Mouse (Mus musculus) spleen, adult 2 months (tissue): ENCODE data around the gene Rtn4r. TPM values are rescaled to one million over a fixed set of nuclear protein-coding genes. Genes with fewer than 3 reads are reported as not detected.

Experiments used
- DNase-seq, 2 experiments: peaks; one replicate each; pipeline versions ENCODE4 v3.0.0 to v3.0.0-alpha.2; 2012 to 2021; ENCODE audit warnings: low spot score in 2 of 2, low read depth in 1 of 2
- H3K27ac ChIP-seq: fragments of 200-500 bp; 2 replicates; pipeline ENCODE4 v1.5.1; 2012; ENCODE audit warnings: low read length, inconsistent platforms; ENCODE audit not compliant: insufficient read depth
- H3K27me3 ChIP-seq: fragments of 200-500 bp; 2 replicates; pipeline ENCODE4 v1.6.1; 2012; ENCODE audit warnings: mild to moderate bottlenecking, moderate library complexity, low read length, inconsistent platforms; ENCODE audit not compliant: control insufficient read depth, insufficient read depth
- H3K36me3 ChIP-seq: fragments of 200-500 bp; 2 replicates; pipeline ENCODE4 v1.6.1; 2012; ENCODE audit warnings: mild to moderate bottlenecking, low read length, inconsistent platforms; ENCODE audit not compliant: control insufficient read depth, insufficient read depth
- H3K4me1 ChIP-seq: fragments of 200-500 bp; 2 replicates; pipeline ENCODE4 v1.6.1; 2011; ENCODE audit warnings: inconsistent platforms; ENCODE audit not compliant: control insufficient read depth, insufficient read depth, insufficient read length
- H3K4me3 ChIP-seq: fragments of 200-500 bp; 2 replicates; pipeline ENCODE4 v1.5.1; 2011; ENCODE audit warnings: mild to moderate bottlenecking, inconsistent platforms; ENCODE audit not compliant: insufficient read depth, insufficient read length; ENCODE audit errors: extremely low read depth
- CTCF ChIP-seq: fragments of 200-500 bp; IDR thresholded peaks from 2 replicates; pipeline ENCODE4 v1.5.1; 2011; ENCODE audit warnings: mild to moderate bottlenecking, inconsistent platforms; ENCODE audit not compliant: insufficient read depth, insufficient read length, insufficient replicate concordance; ENCODE audit errors: extremely low read depth
- POLR2A ChIP-seq: fragments of 200-500 bp; IDR thresholded peaks from 2 replicates; pipeline ENCODE4 v1.6.1; 2011; ENCODE audit warnings: low read depth, low read length, inconsistent platforms
- WGBS: fragments of 180-500 bp; shearing (Covaris S2); methylation state at CpG from one replicate; pipeline ENCODE4 v1.1.7; 2018; 5-methylcytosine and 5-hydroxymethylcytosine counted together
- polyA plus RNA-seq: library from polyadenylated mRNA; depleted of rRNA; stranded (reverse); fragments of >200 nt; gene quantifications from 2 replicates; pipeline ENCODE4 v1.2.3, GENCODE M21; 2012

Rtn4r gene
- polyA plus RNA-seq, 1 experiment: 10.2 TPM

DNA sequence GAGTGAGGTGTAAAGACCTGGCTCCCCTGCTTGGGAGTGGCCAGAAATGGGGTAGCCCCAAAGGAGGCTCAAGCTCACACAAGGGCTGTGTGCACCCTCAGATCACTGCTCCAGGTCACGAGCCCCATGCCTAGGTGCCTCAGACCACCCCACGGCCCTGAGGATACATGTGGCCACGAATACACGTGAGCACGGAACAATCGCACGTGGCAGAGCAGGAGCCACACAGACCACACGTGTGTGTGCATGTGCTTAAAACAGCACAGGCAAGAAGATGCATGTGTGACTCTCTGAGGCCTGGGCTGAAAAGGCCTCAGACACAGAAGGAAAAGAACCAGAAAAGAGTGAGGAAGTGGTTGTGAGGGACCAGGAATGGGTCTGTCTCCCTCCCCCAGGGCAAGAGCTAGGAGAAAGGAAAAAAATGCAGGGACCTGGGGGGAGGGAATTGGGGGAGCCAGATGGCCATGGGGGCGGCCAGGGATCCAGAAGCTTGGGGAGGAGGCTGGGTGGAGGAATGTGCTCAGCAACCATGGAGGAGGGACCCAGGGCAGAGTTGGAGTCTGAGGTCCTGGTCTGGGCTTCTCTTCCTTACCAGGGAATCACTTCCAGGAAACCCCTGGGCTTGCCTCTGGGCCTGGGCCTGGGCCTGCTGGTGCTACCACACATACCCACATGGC lies 25.5 kb downstream of the Rtn4r start:
- 89% methylated on average over 9 of the region's 9 CpGs for WGBS
- TF ChIP-seq POLR2A: no peak
- TF ChIP-seq CTCF: no peak
- H3K27me3 ChIP-seq: no peaks in the 10 kb centered on the region
- DNase-seq: no peak
- H3K36me3 ChIP-seq: no peaks in the 10 kb centered on the region
- no peaks in the 10 kb centered on the region for H3K4me1 ChIP-seq
- no peak overlapping the region for H3K27ac ChIP-seq
- no peak overlapping the region for H3K4me3 ChIP-seq

DNA sequence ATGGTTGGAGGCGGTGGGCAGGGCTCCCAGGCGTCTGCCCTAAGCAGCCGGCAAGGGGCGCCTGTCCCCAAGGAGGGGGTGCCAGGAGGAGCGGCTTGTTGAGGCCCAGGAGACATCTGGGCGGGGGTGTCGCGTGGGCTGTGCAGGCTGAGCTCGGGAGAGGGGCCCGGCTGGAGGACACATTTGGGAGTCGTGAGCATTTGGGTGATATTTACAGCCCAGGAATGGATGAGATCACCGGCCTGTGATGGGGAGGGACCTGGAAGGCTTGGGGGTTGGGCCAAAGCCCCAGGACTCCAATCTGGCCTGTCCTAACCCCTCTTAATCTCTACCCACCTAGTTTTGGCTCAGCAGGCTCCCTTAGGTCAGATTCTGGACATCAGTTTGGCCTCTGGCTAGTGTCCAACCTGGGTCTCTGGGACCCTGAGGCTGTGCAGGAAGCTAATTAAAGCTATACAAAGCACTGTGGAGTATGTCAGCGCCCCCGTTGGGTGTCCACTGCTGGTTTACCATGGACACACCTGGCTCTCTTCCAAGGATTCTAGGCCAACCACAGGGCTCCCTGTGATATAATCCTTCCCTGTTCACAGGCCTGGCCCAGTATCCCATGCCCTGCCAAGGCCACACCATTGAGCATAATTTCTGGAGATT lies 27.2 kb downstream of the Rtn4r start:
- no peak for DNase-seq
- H3K27me3 ChIP-seq: no peaks in the 10 kb centered on the region
- H3K36me3 ChIP-seq: no peaks in the 10 kb centered on the region

DNA sequence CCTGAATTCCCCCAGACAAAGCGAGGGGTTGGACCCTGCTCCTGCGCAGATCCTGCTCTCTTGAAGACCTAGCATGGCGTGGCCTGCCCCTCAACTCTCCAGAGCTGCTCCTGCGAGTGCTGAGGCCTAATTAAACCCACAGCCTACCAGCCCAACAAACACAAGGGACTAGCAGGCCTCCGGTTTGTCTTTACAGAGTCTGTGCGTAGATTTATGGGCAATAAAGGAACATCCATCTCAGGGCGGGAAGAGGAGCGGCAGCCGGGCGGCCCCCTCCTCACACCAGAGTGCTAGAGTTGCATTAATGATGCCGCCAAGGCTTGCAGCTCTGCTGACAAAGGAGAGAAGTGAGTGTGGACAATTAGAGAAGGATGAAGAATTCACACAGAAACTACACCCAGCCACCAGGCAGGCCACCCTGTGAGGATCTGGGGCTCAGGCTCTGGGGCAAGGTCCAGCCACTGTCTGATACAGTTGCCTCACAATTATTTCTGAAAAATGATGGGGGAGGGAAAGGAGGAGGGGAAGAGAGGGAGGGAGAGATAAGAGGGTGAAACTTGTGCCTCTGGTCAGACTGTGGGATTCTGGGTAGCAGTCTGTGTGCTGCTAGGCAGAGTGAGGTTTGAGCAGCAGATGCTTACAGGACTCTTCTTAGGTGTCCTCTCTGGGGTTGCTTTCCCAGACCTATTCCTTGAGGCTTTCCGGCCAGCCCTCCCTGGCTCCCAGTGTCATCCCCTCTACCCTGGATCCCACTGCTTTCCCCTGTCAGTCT lies 29.3 kb downstream of the Rtn4r start:
- no peaks in the 10 kb centered on the region for H3K36me3 ChIP-seq
- no peaks in the 10 kb centered on the region for H3K4me1 ChIP-seq
- H3K4me3 ChIP-seq: no peak overlapping the region
- TF ChIP-seq POLR2A: no peak
- no peak for TF ChIP-seq CTCF
- 92% methylated on average over 12 of the region's 12 CpGs for WGBS
- no peaks in the 10 kb centered on the region for H3K27me3 ChIP-seq
- no peak overlapping the region for H3K27ac ChIP-seq
- DNase-seq: no peak

More for the DNA sequence above, 27.2 kb downstream of the Rtn4r start:
- 94% methylated on average over 14 of the region's 14 CpGs for WGBS
- no peak overlapping the region for H3K27ac ChIP-seq
- TF ChIP-seq POLR2A (no peak), CTCF (no peak)
- no peaks in the 10 kb centered on the region for H3K4me1 ChIP-seq
- H3K4me3 ChIP-seq: no peak overlapping the region

DNA sequence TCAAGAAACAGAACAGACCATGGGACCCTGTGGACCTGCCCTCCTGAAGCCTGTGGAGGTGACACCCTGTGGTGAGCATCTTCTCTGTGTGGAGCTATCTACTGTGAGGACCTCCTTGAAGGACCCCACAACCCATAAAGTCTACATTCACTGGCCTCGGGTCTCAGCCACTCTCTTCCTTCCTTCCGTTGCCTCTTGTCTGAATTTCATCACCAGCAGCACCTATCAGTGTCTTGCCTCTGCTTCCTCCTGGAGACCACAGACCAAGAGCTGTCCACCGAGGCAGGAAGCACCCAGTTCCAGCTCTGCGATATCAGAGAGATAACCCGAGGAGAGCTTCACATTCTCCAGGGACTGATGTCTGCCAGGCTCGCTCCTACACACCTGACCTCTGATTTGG lies 31.8 kb downstream of the Rtn4r start:
- no peak for DNase-seq
- Histone ChIP-seq H3K27me3 (no peaks in the 10 kb centered on the region), H3K4me1 (no peaks in the 10 kb centered on the region), H3K4me3 (no peak overlapping the region), H3K27ac (no peak overlapping the region), H3K36me3 (no peaks in the 10 kb centered on the region)
- no peak for TF ChIP-seq CTCF
- no peak for TF ChIP-seq POLR2A
- WGBS: 6% methylated on average over 6 of the region's 6 CpGs

DNA sequence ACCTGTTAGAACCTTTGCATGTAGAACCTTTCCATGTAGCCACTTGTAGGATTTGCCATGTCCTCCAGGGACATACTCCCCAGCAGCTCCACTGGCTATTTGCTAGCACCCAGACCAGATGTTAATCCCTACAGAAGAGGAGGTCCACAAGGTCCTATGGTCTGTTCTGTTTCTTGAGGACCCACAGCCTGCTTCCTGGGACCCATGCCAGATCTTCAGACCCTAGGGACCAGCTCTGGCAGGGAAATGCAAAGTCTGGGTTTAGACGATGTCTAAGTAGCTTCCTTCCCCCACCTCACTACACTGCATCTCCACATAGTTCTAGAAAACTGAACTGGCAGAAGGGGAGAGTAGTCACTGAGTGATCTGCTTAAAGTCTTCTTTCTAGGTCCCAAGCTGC lies 32.3 kb downstream of the Rtn4r start:
- no peak for DNase-seq
- H3K4me1 ChIP-seq: no peaks in the 10 kb centered on the region
- TF ChIP-seq CTCF: no peak
- TF ChIP-seq POLR2A: no peak
- no peaks in the 10 kb centered on the region for H3K36me3 ChIP-seq
- no peak overlapping the region for H3K4me3 ChIP-seq
- no peaks in the 10 kb centered on the region for H3K27me3 ChIP-seq
- WGBS: 3% methylated on average over 1 of the region's 1 CpGs
- no peak overlapping the region for H3K27ac ChIP-seq

DNA sequence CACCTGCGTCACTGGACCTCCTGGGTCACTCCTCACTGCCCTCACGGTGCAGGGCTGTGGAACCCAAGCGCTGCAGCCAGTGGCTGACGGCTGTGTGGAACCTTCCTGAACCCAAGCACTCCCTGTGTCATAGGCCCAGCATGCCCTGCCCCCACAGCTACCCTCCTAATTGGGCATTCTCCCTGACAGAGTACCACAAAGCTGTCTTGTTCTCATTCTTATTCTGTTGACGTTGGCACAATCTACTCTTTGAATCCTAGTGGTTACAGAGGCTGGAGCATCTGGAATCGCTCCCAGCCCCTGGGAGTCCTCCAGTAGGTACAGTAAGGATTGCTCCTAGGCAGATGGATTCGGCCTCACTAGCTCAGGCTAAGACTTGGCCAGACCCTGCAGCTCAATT lies 33.1 kb downstream of the Rtn4r start:
- no peaks in the 10 kb centered on the region for H3K4me1 ChIP-seq
- TF ChIP-seq CTCF: no peak
- no peak for TF ChIP-seq POLR2A
- no peak overlapping the region for H3K27ac ChIP-seq
- H3K27me3 ChIP-seq: no peaks in the 10 kb centered on the region
- no peak overlapping the region for H3K4me3 ChIP-seq
- no peaks in the 10 kb centered on the region for H3K36me3 ChIP-seq
- 69% methylated on average over 7 of the region's 7 CpGs for WGBS
- DNase-seq: no peak

DNA sequence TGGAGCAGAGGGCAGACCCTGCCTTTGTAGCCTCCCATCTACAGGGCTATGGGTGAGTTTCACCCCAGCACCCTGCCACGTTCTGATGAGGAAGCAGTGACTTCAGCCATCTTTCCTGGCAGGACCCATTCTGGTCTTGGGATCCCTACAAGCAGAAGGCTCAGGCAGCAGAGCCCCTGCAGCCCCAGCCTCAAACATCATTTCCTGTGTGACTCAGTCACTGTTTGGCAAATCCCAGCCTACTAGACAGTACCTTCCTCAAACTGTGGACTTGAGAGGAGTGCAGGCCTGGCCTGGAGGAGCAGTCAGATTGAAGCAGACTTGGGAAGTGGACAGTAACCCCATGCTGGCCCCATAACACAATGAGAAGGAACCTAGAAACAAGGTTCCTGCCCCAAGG lies 33.7 kb downstream of the Rtn4r start:
- no peaks in the 10 kb centered on the region for H3K27me3 ChIP-seq
- no peak for DNase-seq
- no peak for TF ChIP-seq POLR2A
- no peak for TF ChIP-seq CTCF
- H3K36me3 ChIP-seq: no peaks in the 10 kb centered on the region
- H3K4me3 ChIP-seq: no peak overlapping the region
- H3K4me1 ChIP-seq: no peaks in the 10 kb centered on the region
- H3K27ac ChIP-seq: no peak overlapping the region
- WGBS: 52% methylated on average over 1 of the region's 1 CpGs
